Mouse (Mus musculus): ENCODE measurements around the gene Pogk.

The Pogk gene

GRCm38 (mm10) chr1:166409701-166410220, at the start of gene Pogk:
Pogk (minus strand) TSS chr1:166409863.
- peak; percentile 70 for DNase-seq

DNA sequence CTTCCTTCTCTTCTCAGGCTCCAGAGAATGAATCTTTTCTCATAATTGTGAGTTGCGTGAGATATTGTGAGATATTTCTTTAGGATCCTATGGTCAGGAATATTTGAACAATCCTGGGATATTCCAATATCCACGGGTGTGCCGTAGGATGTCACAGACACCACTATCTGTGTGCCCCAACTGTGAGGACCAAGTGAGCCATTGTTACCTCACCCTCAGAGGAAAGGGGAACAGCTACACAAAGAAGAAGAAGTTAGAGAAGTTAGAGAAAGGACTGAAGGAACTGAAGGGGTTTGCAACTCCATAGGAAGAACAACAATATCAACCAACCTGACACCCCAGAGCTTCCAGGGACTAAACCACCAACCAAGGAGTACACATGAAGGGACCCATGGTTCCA, 32.3 kb upstream of the Pogk start:
- DNase-seq = no peak

GRCm38 (mm10) chr1:166439426-166439825, 29.8 kb upstream of the Pogk start:
- DNase-seq = no peak

DNA sequence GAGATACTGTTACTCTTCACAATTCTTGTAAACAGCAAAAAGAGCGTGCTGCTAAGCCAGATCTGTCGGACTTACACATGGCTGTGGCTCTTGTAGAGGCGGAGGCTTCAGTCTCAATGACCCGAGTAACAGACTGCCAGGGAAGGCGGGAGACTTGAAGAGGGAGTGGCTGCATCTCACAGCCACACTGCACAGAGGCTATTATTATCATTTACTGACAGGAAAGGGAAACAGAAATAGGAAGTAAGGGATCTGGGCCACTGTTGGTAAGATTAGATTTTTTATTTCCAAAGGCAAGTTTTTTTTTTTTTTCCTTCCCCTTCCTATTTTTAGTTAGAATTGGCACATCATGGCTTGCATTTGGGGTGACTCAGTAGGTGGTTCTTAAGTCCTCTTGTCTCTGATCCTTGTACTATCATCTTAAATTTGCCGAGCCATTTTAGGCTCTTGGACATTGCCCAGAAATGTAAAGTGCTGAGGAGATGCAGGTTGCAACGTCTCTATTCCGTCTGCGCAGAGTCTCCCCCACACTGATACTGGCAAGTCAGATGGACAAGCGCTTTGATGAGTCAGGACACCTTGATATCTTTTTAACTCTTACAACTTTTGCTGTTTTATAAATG, 20.3 kb upstream of the Pogk start:
- peak; percentile 65 for DNase-seq

DNA sequence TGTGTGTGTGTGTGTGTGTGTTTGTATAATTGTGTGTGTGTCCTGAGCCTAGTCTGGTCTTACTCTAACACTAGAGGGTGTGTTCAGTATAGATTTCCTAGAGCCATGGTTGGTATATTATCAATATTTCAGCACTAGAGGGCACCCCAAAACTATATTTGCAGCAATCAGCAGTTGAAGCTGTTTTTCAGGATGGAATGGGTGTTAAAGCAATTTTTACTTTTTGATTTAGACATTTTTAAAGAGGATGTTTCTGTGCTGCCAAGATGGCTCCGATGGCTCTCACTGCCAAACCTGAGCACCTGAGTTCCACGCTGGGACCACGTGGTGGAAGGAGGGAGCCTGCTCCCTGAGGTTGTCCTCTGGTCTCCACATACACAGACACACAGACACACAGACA, 19.4 kb upstream of the Pogk start:
- DNase-seq = peak; percentile 30

DNA sequence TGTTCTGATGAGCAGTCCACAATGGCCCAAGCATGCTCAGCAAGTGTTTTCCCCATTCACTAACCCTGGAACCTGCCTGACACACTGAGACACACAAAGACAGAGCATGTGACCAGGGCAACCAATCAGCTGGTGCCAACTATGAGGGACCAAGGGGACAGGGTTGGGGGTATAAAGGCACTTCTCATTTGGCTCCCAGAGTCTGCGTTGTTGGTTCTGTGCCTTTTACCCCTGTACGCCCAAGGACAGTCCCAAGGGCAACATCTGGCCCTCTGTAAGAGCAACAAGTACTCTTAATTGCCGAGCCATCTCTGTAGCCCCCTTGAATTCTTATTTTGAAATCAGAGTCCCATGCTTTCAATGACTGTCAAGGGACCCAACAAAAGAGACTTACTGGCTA, 2.6 kb upstream of the Pogk start:
- no peak for DNase-seq

- no peak for DNase-seq
Observed at GRCm38 (mm10) chr1:166411541-166411940, 1.9 kb upstream of the Pogk start.

DNA sequence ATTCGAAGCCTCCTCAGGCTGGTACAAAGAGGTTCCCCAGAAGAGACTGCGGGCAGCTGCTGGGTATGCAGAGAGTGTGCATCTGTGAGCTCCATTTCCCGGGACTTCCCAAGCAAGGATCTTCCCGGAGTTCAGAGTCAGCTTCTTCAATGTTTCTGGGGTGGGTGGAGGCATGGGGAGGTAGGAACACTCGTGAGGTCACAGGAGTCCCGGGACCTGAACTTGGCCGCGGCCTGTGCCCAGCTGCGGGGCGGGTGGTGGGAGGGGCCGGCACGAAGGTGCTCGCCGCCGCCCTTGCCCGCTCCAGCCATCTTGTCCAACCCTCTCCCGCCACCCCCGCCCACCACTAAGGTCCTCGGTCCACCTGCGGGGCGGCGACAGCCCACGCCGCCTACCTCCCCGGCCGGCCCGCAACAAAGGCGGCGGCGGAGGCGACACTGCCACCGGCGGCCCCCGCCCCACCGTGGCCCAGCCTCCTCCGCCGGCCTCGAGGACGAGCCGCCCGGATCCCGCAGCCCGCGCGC, 424 bp downstream of the Pogk start:
- peak; percentile 13 for DNase-seq

DNA sequence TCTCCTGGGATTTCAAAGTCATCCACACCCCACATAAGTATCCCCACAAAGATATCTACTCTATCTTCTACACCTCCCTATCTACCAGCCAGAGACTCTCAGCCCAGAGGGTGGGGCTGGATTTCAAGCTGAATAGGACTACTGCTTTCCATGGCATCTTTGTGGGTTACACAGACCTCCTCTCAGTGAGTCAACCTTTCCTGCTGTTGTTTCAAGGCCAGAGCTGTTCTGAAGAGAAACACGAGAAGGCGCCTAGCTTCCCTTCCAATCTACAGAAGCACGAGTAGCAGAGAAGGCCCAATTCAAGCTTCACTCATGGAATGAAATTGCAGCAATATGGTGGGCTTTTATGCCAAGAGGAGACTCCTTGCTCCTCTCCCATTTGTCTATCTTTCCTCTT, 5.8 kb downstream of the Pogk start:
- DNase-seq = peak; percentile 1

GRCm38 (mm10) chr1:166402003-166402402, 7.7 kb downstream of the Pogk start:
- peak; percentile 36 for DNase-seq

- no peak for DNase-seq
Observed at GRCm38 (mm10) chr1:166401455-166401854, 8.2 kb downstream of the Pogk start.

GRCm38 (mm10) chr1:166396381-166396780, 13.3 kb downstream of the Pogk start:
- DNase-seq = no peak

- DNase-seq = no peak
Observed at GRCm38 (mm10) chr1:166395661-166396060, 14.0 kb downstream of the Pogk start.

- no peak for DNase-seq
Observed at GRCm38 (mm10) chr1:166394770-166395169, 14.9 kb downstream of the Pogk start.

- no peak for DNase-seq
Observed at GRCm38 (mm10) chr1:166391671-166392070, 18.0 kb downstream of the Pogk start.

GRCm38 (mm10) chr1:166389406-166390125, 20.1 kb downstream of the Pogk start:
- DNase-seq = no peak

- no peak for DNase-seq
Observed at GRCm38 (mm10) chr1:166388511-166388910, 21.2 kb downstream of the Pogk start.

- DNase-seq = peak; percentile 63
Observed at GRCm38 (mm10) chr1:166385431-166385830, 24.2 kb downstream of the Pogk start.

DNA sequence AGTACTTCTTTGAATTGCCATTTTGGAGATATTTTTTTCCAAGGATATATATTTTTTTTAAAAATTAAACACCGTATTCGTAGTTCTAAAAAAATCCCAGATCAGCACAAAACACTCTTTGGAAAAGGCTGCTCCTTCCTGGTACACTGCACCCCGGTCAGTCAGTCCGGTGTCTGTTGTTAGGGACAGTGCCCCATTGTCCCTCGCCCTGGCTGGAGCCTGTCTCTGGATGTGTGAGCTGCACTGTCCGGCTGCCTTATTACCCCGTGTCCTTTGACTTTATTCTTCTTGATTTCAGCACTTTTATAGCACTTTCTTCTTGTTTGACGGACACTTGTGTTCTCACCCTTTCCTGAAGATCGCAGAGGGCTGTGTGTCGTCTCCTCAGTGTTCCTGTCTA, 25.0 kb downstream of the Pogk start:
- DNase-seq = peak; percentile 53

DNA sequence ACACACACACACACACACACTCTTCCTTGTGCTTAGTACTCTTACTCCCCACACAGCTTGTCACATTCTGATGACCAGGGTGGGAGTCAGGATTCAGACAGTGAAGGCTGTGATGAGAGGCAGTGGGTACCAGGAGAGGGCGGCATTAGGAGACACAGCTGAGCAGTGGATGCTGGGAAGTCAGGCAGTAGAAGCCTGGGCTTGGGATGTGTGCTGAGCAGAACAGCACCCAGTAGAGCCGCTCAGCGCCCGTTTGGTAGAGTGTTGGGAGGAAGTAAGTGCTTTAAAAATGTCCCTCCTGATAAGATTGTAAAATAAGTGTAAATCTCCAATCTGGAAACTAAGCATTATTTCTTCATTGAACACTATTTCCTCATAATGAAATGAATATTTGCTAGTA, 27.0 kb downstream of the Pogk start:
- no peak for DNase-seq

- DNase-seq = no peak
Observed at GRCm38 (mm10) chr1:166381821-166382220, 27.8 kb downstream of the Pogk start.

DNA sequence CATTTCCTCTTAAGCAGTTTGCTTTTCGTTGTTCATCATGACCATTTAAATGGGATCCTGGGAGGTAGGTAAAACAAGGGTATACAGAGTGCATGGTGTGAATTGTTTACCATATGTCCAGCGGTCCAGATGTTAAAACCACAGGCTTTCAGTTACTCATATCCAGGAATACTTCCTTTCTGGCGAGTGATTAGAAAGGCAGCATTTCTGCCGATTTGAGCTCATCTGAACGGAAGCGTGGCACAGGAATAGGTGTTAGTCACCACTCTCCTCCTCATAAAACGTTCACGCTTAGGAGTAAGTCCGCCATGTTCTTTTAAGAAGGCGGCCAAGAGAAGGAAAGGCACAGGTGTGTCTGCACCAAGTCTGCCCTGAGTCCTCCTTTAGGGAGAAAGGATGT, 28.3 kb downstream of the Pogk start:
- DNase-seq = no peak

- DNase-seq = peak; percentile 62
Observed at GRCm38 (mm10) chr1:166379630-166380231, 29.9 kb downstream of the Pogk start.

Measured in layer of hippocampus, adult 9-11 months (tissue).